Mouse (Mus musculus) olfactory bulb, adult 2 months (tissue): ENCODE data around the gene Garnl3.

Experiments used
- CTCF ChIP-seq: fragments of 200-500 bp; IDR thresholded peaks from 2 replicates; pipeline ENCODE4 v1.5.1; 2012; ENCODE audit warnings: low read depth, mild to moderate bottlenecking, low read length, moderate library complexity; ENCODE audit not compliant: insufficient read depth
- POLR2A ChIP-seq: fragments of 200-500 bp; IDR thresholded peaks from 2 replicates; pipeline ENCODE4 v1.6.1; 2012; ENCODE audit warnings: mild to moderate bottlenecking, low read depth, low read length, moderate library complexity; ENCODE audit not compliant: insufficient read depth

GRCm38 (mm10) chr2:32961192-32961995, 170.1 kb downstream of the Garnl3 start, which contains the start of the genes Rpl12 and Lrsam1:
- peak; percentile 83; the same call in 1 of the 2 replicates for TF ChIP-seq POLR2A
- TF ChIP-seq CTCF: no peak
